Mouse (Mus musculus): Measurements from ENCODE around the gene Nomo1. TPM values are rescaled to one million over a fixed set of nuclear protein-coding genes. Genes with fewer than 3 reads are reported as not detected.

Gene Nomo1
- polyA plus RNA-seq, 1 experiment = 53.1 TPM

DNA sequence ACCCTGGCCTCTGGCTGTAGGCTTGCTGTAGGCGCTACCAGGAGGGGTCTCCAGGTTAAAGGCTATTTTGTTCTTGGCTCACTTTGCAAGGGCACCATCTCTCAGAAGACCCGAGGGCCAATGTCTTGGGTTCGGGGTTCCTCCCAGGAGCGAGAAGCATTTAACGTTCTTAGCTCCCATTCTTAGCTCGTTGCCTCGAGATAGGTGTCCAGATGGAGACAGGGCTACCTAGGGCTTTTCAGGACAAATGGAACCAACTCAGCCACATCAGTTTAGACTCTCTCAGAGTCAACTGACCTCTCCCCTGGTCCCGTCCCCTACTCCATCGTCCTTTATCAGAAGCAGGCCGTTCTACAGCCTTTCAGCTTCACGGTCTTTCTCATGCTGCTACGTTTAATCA is 98.7 kb downstream of the Nomo1 start:
- H3K36me3 ChIP-seq (ENCODE audit: control insufficient read depth, insufficient read depth, low read length) = no peaks in the 10 kb centered on the region
- H3K27ac ChIP-seq (ENCODE audit: insufficient read depth, low read depth, low read length) = no peak overlapping the region
- 90% methylated on average over 12 of the region's 12 CpGs for WGBS
- no peak overlapping the region for H3K4me3 ChIP-seq (ENCODE audit: low read depth, low read length)
- no peaks in the 10 kb centered on the region for H3K27me3 ChIP-seq (ENCODE audit: control insufficient read depth, insufficient read depth, low read length)
- H3K4me1 ChIP-seq (ENCODE audit: control insufficient read depth, insufficient read depth, insufficient read length, low read length) = peaks cover 4% of the 10 kb centered on the region; the same call in 1 of the 2 replicates
- TF ChIP-seq POLR2A (IDR thresholded peaks at IDR 0.05; ENCODE audit: low read depth, low read length) (no peak), CTCF (IDR thresholded peaks at IDR 0.05; ENCODE audit: extremely low read depth, insufficient read length, insufficient replicate concordance, low read depth, low read length) (no peak)

Other genes with a start within 250 kb of the Nomo1 start
- 1.9 and 2.1 TPM in 2 replicates for gene Lmtk3, start 250.0 kb upstream of the Nomo1 start, polyA plus RNA-seq (2012; rRNA removed)
- gene Sult2b1, start 249.0 kb upstream of the Nomo1 start, polyA plus RNA-seq (2012; rRNA removed) = 139 and 454 TPM in 2 replicates
- 19.2 and 51.4 TPM in 2 replicates for gene Cyth2, start 219.1 kb upstream of the Nomo1 start, polyA plus RNA-seq (2012; rRNA removed)
- 0.08 and 0.28 TPM in 2 replicates for gene Kcnj14, start 208.9 kb upstream of the Nomo1 start, polyA plus RNA-seq (2012; rRNA removed)
- 8.5 and 10.1 TPM in 2 replicates for gene Grwd1, start 202.8 kb upstream of the Nomo1 start, polyA plus RNA-seq (2012; rRNA removed)
- gene Kdelr1, start 160.9 kb upstream of the Nomo1 start, polyA plus RNA-seq (2012; rRNA removed) = 178 and 333 TPM in 2 replicates
- gene Grin2d, start 155.3 kb upstream of the Nomo1 start, polyA plus RNA-seq (2012; rRNA removed) = 5.5 and 10.4 TPM in 2 replicates
- 0.41 TPM in 1 of 2 replicates, not detected in the other for gene Syngr4, start 137.0 kb upstream of the Nomo1 start, polyA plus RNA-seq (2012; rRNA removed)
- 30.9 and 46.4 TPM in 2 replicates for gene Tmem143, start 136.8 kb upstream of the Nomo1 start, polyA plus RNA-seq (2012; rRNA removed)
- 49.1 and 49.5 TPM in 2 replicates for gene Emp3, start 112.3 kb upstream of the Nomo1 start, polyA plus RNA-seq (2012; rRNA removed)
- 8.0 and 8.9 TPM in 2 replicates for gene Ccdc114, start 109.6 kb upstream of the Nomo1 start, polyA plus RNA-seq (2012; rRNA removed)
- gene Abcc6, start 3.4 kb upstream of the Nomo1 start, polyA plus RNA-seq (2012; rRNA removed) = 7.4 and 25.5 TPM in 2 replicates
- 0.67 and 0.96 TPM in 2 replicates for gene Kcnj11, start 67.1 kb downstream of the Nomo1 start, polyA plus RNA-seq (2012; rRNA removed)
- gene Abcc8, start 146.3 kb downstream of the Nomo1 start, polyA plus RNA-seq (2012; rRNA removed) = 1.3 and 2.4 TPM in 2 replicates
- gene Ush1c, start 204.8 kb downstream of the Nomo1 start, polyA plus RNA-seq (2012; rRNA removed) = 34.5 and 105 TPM in 2 replicates
- 0.04 TPM in 1 of 2 replicates, not detected in the other for gene Otog, start 207.3 kb downstream of the Nomo1 start, polyA plus RNA-seq (2012; rRNA removed)

Measured in small intestine, adult 2 months (tissue).